Mouse (Mus musculus) CD4-positive naive resting alpha-beta T cell, adult 57 days (primary cell): ENCODE data around the gene Trim68. TPM values are rescaled to one million over a fixed set of nuclear protein-coding genes. Genes with fewer than 3 reads are reported as not detected.

Source experiments
- total RNA-seq: library from RNA; stranded (reverse); gene quantifications from one replicate; pipeline ENCODE4 v1.2.4, GENCODE M21; 2023

Trim68 gene
- total RNA-seq = 11.6 TPM

DNA sequence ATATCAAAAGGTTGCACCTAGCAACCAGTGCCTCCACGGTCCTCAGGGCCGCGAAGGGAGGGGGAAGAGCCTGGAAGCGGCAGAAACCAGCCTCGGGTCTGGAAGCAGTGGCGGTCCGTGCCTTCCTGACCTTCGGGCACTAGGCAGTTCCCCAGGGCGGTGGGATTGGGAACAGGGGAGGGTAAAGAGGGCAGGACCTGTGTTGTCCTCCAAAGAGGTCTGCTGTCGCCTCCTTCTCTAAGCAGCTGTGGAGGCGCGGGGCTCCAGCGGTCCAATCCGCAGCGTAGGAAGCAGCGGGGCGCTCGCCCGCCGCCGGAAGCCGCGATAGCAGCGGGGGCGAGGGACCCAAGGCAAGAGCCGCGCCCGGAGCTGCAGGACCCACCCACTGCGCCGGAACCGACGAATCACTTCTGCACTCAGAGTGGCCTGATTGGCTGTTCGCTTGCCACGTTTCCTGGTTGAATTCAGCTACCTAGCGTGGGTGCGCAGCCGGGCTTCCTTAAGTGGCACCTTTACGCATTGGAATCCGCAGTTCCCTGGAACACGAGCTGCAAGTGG lies at the start of gene Trim68:
Trim68 (minus strand) TSS at position 384 of the 558 bp plus-strand sequence.

DNA sequence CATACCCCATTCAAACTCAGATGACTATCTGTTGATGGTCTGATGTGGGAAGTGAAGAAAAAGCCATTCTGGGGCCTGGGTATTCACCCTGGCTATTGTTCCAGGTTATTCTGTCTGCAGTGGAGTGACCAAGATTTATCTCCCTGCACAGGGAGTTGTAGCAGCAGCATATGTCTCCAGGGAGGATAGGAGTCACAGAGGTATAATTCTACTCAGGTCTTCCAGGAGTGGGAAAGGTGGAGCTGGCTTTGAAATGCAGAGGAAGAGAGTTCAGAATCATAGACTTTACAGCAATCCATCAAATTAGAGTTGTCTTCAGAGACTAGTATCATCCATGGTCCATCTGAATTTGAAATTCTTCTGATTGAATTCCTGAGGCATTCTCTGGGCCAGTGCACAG lies 40.3 kb upstream of the Trim68 start, which contains the start of gene Olfr559:
Olfr559 (minus strand) TSS at position 101 of the 400 bp plus-strand sequence.

DNA sequence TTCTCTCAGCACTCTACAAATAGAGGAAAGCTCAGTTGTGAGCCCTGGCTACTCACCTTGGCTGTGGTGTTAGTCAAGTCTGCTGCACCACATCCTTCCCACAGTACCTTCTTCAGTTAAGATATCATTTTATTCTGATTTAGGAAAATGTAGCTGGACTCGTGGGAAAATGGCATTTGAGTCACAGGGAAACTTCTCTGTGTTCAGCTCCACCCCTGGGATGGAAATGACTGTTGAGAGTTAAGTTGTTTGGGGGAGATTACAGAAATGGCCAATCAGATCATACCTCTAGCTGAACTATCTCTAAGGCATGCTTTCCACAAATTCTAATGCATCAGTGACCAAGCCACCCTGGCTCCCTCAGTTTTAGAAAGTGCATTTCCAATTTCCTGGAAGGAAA lies 31.8 kb upstream of the Trim68 start, which contains the start of gene Olfr33:
Olfr33 (minus strand) TSS at position 101 of the 400 bp plus-strand sequence.

DNA sequence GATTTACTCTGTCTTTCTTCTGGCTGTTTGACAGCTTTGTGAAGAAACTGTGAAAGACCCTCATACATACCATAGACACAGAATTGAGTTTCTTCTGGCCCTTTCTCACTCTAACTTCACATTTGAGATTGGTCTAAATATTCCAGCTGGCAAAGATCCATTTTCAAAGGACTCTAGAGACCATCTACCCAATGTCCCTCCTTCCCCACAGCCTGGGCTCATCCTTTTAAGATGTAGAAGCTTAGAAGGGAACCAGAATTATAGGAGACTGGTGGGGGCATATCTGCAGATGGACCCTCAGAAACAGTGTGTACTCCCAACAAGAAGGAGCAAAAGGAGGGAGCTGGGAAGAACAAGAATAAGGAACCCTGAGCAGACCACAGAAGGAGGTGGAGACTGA lies 14.8 kb upstream of the Trim68 start, which contains the start of gene Olfr558:
Olfr558 (plus strand) TSS at position 301 of the 400 bp plus-strand sequence.

DNA sequence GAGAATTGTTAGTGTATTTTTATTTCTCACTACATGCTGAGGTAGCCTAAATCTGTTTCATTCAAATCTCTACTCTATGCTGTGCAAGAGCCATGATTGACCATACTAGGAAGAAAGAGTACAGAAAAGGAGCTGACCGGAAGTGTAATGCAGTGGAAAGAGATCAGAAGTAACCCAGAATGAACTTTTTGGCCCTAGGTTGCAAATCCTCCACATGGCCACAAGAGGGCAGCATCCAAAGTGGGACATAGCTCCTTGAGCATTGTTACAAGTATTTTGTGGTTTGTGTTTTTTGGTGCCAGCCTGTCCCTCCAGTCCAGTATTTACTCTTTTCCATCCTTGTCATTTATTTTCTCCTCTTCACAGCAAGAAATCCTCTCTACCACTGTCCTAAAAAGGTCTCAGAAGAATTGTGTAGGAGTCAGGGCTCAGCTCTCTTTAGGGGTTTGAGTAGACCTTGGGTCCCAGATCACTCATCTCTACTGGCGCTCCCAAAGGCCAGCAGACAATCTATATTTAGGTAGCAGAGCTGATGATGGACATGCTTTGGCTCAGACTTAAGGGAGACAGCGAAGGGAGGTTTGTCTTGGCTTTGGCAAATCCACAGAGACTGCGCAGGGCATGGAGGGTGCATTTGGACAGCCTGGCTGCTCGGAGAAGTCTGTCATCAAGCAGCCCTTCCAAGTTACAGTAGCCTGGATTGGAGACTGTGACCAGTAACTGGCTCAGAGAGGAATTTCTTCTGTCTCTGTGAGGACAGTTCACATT lies 8.4 kb upstream of the Trim68 start, which contains the start of gene Olfr557:
Olfr557 (plus strand) TSS at position 553 of the 768 bp plus-strand sequence.

DNA sequence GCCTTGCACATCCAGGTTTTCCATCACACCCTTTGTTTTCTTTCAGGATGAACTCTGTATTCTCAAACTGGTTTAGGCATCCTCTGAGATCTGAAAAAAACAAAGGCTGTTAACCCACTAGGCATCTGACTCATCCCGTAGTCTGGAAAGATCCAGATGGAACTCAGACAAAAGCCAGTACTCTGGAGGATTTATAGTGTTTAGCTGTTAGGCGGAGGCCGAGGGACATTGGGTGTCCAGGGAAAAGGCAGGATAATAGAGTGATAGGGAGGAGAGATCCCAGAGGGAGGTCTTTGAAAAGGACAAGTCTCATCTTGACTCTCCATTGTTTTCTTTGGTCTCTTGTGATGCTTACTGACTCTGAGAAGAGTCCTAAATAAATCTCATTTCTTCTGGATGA lies 22.5 kb downstream of the Trim68 start, which contains the start of gene Olfr556:
Olfr556 (plus strand) TSS at position 301 of the 400 bp plus-strand sequence.

DNA sequence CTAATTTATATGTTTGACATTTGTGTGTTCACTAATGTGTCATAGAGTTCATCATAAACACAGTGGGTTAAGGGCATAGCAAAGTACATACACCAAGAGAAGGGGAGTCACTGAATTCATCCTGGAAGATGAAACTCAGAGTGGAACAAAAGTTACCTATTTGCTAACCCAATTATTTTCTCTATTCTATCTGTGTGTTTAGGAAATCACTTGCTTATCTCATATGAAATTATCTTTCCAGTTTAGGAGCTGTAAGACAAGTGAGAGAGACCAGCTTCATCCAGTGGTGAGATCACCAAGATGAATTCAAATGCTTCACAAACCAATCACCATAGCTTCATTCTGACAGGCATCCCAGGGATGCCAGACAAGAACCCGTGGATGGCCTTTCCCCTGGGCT lies 28.6 kb downstream of the Trim68 start, which contains the start of gene Olfr555:
Olfr555 (plus strand) TSS at position 301 of the 400 bp plus-strand sequence.

GRCm38 (mm10) chr7:102638132-102638531 lies 49.0 kb downstream of the Trim68 start, which contains the start of gene Olfr554:
Gene Olfr554, plus strand, starts transcription at chr7:102638432.

Other genes with a start within 250 kb of the Trim68 start
- 41.4 TPM for gene Rrm1, start 245.6 kb downstream of the Trim68 start, total RNA-seq
- not detected for gene Olfr543, start 205.6 kb downstream of the Trim68 start, total RNA-seq
- gene Olfr544, start 199.0 kb downstream of the Trim68 start, total RNA-seq = not detected
- not detected for gene Olfr545, start 187.8 kb downstream of the Trim68 start, total RNA-seq
- not detected for gene Olfr547, start 152.6 kb downstream of the Trim68 start, total RNA-seq
- not detected for gene Olfr548-ps1, start 146.4 kb downstream of the Trim68 start, total RNA-seq
- not detected for gene Olfr549, start 137.5 kb downstream of the Trim68 start, total RNA-seq
- gene Trim21, start 121.8 kb downstream of the Trim68 start, total RNA-seq = 49.0 TPM
- not detected for gene Olfr550, start 115.9 kb downstream of the Trim68 start, total RNA-seq
- gene Olfr551, start 95.4 kb downstream of the Trim68 start, total RNA-seq = not detected
- gene Olfr552, start 89.6 kb downstream of the Trim68 start, total RNA-seq = not detected
- gene Olfr553, start 69.1 kb downstream of the Trim68 start, total RNA-seq = not detected
- not detected for gene Olfr554, start 48.9 kb downstream of the Trim68 start, total RNA-seq
- gene Olfr555, start 28.5 kb downstream of the Trim68 start, total RNA-seq = not detected
- gene Olfr556, start 22.4 kb downstream of the Trim68 start, total RNA-seq = not detected
- gene Olfr557, start 8.6 kb upstream of the Trim68 start, total RNA-seq = not detected
- gene Olfr558, start 14.9 kb upstream of the Trim68 start, total RNA-seq = not detected
- not detected for gene Olfr33, start 31.7 kb upstream of the Trim68 start, total RNA-seq
- gene Olfr559, start 40.2 kb upstream of the Trim68 start, total RNA-seq = not detected
- gene Olfr560, start 72.0 kb upstream of the Trim68 start, total RNA-seq = not detected
- gene Olfr78, start 72.1 kb upstream of the Trim68 start, total RNA-seq = not detected
- not detected for gene Olfr561, start 83.9 kb upstream of the Trim68 start, total RNA-seq
- not detected for gene Olfr564, start 116.2 kb upstream of the Trim68 start, total RNA-seq
- gene Olfr566, start 171.4 kb upstream of the Trim68 start, total RNA-seq = not detected
- gene Olfr568, start 189.8 kb upstream of the Trim68 start, total RNA-seq = not detected
- not detected for gene Olfr569, start 203.6 kb upstream of the Trim68 start, total RNA-seq
- gene Olfr570, start 207.2 kb upstream of the Trim68 start, total RNA-seq = not detected
- gene Olfr571, start 230.2 kb upstream of the Trim68 start, total RNA-seq = not detected
- not detected for gene Olfr572, start 237.1 kb upstream of the Trim68 start, total RNA-seq